Mouse (Mus musculus) thymus, postnatal 36 days (tissue): ENCODE results near the gene A130010J15Rik.

Source experiments
- DNase-seq, 2 experiments: peaks; one replicate each; pipeline ENCODE4 v3.0.0; 2022; ENCODE audit warnings: mixed read lengths in 2 of 2

The A130010J15Rik gene

DNA sequence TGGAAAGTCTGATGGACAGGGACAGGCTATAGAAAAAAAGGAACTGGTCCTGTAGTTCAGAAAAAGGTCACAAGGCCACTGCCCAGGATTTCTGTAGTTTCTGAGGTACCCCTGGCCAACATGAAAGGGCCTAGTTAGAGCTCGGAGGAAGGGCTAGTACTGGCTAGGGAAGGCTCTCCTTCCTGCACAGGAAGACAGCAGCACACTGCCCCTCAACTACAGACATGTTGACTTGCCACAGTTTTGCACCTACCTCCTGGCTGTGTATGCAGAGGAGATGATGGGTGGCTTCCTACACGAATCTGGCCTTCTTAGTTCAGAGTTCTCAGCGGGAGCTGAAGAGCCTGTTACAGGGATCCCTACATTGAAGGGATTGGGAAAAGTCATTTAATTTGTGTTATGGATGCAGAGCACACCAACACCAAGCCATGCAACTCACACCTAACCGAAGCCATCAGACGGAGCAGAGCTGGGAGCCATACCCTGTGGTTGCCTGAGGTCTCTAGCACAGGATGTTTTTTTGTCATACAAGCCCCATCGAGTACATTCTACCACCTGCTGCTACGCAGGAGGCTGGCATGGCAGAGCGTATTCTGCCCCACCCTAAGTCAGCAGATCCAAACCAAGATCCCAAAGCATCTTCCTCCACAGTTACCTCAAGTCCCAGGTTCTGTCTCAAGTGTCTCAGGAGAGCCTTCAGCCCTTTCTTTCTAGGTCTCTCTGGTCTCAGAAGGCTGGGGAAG is 33.0 kb downstream of the A130010J15Rik start:
- DNase-seq = peak; percentile 67 to 75

DNA sequence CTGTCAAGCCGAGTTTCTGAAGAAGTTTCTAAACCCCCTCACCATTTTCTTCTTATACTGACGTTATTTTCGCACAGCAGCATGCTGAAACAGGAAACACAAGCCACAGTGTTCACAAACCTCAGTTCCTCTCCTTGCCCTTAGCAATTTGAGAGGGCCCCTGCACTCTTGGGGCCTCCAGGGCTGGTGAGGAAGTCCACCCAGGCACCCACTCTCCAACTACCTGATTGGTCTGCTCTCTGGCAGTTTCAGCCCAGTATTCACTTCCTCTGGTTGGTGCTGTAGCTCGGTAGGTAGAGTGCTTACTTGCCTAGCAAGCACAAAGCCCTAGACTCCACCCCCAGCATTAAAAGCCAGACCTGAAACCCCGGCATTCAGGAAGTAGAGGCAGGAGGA is 33.5 kb downstream of the A130010J15Rik start, which contains the start of gene Traf3ip3:
TSS of gene Traf3ip3 (minus strand) at position 321 of the 396 bp plus-strand sequence.
- DNase-seq = peak; percentile 79 to 88

DNA sequence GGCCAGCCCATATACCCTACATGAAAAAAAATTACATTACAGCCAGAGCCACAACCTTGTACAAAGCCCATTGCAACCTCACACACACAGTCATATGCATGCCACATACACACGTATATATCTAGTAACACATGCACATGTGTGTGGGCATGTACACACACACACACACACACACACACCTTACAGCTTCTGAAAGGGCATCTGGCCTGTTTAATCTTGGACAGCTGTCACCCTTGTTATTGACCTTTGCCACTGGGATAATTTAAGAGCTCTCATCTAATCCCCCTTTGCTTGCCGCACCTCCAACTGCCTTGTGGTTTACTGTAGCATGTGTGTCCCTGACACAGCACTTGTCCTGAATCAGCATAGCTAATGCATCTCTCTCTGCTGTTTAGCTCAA is 36.0 kb downstream of the A130010J15Rik start:
- DNase-seq = no peak

DNA sequence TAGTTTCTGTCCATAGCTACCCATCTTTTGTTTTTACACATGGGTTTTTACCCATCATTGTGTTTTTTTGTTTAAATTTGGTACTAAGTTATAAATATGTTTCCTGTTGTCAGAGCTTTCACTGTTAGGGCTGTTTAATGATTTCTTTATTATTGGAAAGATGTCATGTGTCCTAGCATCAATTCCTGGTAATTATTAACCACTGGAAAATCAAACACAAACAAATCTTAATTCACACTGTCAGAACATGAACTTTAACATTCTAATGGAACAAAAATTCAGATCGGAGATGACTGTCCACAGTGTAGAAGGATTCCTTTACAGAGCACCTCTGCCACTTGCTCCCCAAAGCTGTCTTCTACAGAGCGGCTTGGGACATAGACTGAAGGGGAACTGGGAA is 37.6 kb downstream of the A130010J15Rik start:
- no peak for DNase-seq

DNA sequence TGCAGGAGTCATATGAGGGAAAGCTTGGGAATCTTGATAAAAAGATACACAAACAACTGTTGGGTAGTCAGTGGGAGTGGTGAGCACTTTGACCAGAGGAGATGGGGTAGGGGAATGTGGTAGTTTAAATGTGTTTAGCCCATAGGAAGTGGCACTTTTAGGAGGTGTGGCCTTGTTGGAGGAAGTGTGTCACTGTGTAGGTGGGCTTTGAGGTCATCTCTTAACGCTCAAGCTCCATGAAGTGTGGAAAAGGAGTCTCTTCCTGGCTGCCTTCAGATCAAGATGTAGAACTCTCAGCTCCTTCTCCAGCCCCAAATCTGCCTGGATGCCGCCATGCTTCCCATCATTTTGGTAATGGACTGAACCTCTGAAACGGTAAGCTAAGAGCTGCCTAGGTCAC is 39.7 kb downstream of the A130010J15Rik start, which contains the start of gene Lamb3:
TSS of gene Lamb3 (plus strand) at position 197 of the 400 bp plus-strand sequence.
- DNase-seq = no peak

DNA sequence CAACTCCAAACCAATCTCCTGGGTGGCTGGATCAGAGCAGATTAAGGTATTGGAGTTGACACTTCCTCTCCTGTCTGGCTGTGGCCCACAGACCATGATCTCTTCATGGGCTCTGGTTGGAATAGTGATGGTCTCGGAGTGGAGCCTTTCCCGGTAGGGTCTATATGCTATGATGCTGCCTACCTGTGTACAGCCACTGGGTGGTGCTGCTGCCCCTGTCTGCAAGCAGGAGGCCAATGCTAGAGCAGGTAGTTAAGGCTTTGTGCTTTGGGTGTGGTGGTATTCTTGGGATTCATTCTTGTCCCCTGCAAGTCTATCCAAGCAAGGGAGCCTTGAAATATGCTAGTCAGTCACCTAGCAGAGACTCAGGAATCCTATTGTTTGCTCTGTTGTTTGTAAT is 40.3 kb downstream of the A130010J15Rik start:
- DNase-seq = peak; percentile 77 to 80

DNA sequence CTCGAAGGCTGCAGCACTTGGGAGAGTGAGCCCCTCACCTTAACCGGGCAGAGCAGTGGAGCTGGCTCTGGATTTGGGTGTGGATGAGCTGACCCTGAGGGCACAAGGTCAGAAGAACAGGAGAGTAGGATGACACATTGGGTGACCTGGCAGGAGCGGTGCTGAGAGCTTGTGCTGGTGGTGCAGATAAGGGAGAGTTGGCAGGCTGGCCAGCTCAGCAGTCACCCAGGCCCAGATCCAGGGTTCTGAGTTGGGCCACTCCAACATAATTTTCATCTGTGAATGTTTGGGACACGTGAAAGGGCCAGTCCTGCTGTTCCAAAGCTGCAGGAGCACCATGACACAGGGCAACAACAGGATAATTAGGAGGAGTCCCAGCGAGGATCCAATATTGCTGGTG is 43.5 kb downstream of the A130010J15Rik start:
- no peak for DNase-seq

DNA sequence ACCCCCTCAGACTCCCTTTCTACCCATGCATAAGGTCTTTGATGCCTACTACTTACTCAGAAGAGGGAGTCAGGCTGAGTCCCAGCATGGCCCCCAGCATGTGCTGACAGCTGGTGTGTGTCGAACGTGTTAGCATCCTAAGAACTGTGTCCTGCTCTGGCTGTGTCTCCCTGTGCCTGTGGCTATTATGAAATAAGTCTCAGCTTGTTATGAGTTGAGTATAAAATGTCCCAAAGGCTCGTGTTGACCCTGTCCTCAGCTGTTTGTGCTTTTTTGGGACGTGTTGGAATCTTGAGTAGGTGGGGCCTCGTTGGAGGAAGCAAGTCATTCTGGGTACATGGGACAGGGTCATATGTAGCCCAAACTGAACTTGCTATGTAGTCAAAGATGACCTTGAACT is 46.2 kb downstream of the A130010J15Rik start:
- no peak for DNase-seq

DNA sequence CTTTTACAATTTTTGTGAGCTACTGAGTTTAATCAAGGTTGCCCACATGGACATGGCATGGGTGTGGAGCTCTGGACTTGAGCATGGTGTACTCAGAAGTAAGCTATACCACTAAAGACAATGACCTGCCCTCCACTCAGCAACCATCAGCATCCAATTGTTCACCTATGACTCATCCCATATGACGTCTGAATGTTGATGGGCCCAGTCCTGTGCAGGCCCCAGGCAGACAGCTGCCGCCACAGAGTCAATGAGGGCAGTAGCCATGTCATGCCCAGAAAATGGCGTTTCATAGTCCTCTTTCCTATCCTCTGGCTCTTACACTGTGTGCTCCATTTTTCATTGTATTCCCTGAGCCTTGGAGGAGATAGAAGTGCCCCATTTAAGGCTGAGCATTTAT is 48.2 kb downstream of the A130010J15Rik start:
- no peak for DNase-seq

DNA sequence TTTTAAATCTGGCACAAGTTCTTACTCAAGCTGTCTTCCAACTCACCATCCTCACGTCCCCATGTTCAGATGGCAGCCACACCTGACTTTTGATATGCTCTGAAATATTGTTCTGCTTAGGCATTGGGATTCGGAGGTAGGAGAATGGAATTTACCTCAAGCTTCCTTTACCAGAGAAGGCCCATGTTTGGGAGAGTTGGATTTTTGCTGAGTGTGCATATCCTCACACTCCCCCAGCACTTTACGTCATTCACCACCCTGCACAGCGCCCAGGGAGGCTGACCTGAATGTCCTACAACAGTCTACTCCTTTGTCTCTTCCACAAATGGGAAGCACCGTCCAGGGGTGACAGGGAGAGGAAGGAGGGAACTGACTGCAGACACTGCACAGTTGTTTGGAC is 52.6 kb downstream of the A130010J15Rik start:
- DNase-seq = no peak

DNA sequence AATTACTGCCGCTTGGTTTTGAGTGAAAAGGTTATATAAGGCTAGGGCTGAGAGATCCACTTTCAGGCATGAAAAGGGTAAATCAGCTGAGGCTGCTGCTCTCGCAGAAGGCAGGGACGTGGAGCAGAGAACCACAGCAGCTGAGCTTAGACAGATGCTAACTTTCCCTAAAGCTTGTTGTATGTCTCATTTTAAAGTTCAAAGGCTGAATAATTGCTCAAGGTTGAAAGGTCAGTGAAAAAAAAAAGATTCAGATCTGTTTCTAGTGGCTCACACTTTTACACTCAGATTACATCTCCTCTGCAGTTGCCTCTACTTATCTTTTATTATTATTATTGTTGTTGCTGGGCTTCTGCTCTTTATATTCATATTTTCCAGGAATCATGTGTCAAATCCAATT is 57.7 kb downstream of the A130010J15Rik start:
- DNase-seq = no peak

DNA sequence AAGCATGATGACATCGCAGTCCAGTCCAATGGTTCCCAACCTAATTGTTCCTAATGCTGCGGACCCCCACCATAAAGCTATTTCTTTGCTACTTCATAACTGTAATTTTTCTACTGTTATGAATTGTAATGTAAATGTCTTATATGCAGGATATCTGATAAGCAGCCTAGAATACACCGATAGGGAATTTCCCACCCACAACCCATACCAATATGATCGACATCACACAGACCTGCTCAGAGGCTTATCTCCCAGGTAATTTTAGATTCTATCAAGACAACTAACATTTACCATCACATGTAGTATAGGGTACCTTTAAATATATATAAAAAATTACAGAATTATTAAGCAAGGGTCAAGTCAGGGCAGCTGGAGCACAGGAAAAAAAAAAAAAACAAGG is 58.3 kb downstream of the A130010J15Rik start:
- DNase-seq = no peak

DNA sequence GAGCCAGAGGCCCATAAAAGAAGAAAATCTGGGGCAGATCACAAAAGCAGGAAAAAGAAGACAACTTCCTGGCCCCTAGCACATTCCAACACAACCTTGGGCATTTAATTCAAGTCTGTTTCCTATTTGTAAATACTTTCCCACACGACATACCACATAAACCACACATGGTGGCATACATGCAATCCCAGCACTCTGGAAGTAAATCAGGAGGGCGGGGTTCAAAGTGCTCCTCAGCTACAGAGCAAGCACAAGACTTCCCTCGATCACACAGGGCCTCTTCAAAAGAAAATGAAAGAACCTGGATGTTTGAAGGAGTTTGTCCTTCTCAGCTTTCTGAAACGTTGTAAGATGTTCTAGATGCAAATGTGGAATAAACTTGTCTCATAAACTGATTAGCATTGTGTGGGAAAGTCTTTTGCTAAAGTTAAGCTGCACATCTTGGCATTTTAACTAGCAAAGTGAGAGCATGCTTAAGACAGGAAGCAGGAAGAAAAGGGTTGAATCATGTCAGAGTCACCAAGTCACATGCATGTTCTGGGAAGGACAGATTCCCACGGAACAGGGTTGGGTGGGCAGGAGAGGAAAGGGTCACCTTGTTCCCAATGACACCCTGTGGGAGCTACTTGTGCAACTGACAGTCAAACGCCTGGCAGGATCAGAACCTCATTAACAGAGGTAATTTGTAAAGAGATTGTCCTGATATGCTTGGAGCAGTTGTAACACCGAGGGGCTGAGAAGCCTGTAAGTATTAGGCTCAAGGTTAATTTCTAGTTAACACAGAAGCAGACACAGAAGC is 59.1 kb downstream of the A130010J15Rik start:
- DNase-seq = no peak
